Mouse (Mus musculus) cerebellum, adult 2 months (tissue): ENCODE data around the gene Tmem208.

Experiments used
- CTCF ChIP-seq: fragments of 200-500 bp; IDR thresholded peaks from 2 replicates; pipeline ENCODE4 v1.5.1; 2011; ENCODE audit warnings: low read depth, mild to moderate bottlenecking, control low read depth, low read length, moderate library complexity, borderline replicate concordance; ENCODE audit not compliant: insufficient read depth
- POLR2A ChIP-seq: fragments of 200-500 bp; IDR thresholded peaks from 2 replicates; pipeline ENCODE4 v1.6.1; 2011; ENCODE audit warnings: low read length, control low read depth, borderline replicate concordance; ENCODE audit not compliant: insufficient read depth

DNA sequence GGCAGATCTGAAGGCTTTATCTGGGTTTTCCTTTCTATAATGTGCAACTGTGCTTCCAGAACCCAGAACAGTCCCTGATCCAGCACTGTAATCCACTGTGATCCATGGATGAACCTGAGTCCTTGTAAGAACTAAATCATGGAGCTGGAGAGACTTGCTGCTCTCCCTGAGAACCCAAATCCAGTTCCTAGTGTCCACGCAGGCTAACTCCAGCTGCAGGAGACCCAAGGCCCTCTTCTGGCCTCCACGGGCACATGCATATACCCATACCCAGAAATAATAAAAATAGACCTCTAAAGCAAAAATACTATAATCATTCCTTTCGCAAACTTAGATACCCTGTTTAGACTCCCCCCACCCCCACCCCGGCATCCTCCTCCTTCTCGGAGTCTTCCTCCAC lies 37.9 kb upstream of the Tmem208 start:
- TF ChIP-seq POLR2A (no peak), CTCF (no peak)
